Mouse (Mus musculus) heart, embryonic 14.5 days (tissue): Measurements from ENCODE around the gene Gm8300. TPM values are rescaled to one million over a fixed set of nuclear protein-coding genes. Genes with fewer than 3 reads are reported as not detected.
"Not testable (repeated sequence)": the region's sequence is repeated elsewhere in the genome, so short reads cannot be mapped to it uniquely, and the experiment has no call there.

Source experiments
- ATAC-seq: fragments of 200-750 bp; cut with Nextera tagmentation; 2 replicates; pipeline ENCODE4 v1.8.0; 2017; ENCODE audit warnings: low read depth, moderate TSS enrichment; ENCODE audit not compliant: insufficient number of reproducible peaks, insufficient read depth, low FRiP score
- H3K27ac ChIP-seq, 2 experiments: fragments of 200-500 bp in 1 of 2; fragments of 300-500 bp in 1 of 2; sonication (generic) in 1 of 2; replicated peaks in 1 of 2; 2 replicates each; pipeline ENCODE4 v1.5.1; 2012 to 2014; ENCODE audit warnings: low read depth in 2 of 2, low read length in 2 of 2, control low read depth in 1 of 2, mild to moderate bottlenecking in 1 of 2, mixed read lengths in 1 of 2; ENCODE audit not compliant: control insufficient read depth in 1 of 2, insufficient read depth in 1 of 2
- H3K27me3 ChIP-seq: fragments of 300-500 bp; sonication (generic); 2 replicates; pipeline ENCODE4 v1.6.1; 2014; ENCODE audit warnings: mild to moderate bottlenecking, low read length, control low read depth; ENCODE audit not compliant: control insufficient read depth, insufficient read depth
- H3K36me3 ChIP-seq: fragments of 300-500 bp; sonication (generic); 2 replicates; pipeline ENCODE4 v1.6.1; 2014; ENCODE audit warnings: mild to moderate bottlenecking, control low read depth, low read length, mixed read lengths; ENCODE audit not compliant: control insufficient read depth, insufficient read depth
- H3K4me1 ChIP-seq, 2 experiments: fragments of 200-500 bp in 1 of 2; fragments of 300-500 bp in 1 of 2; sonication (generic) in 1 of 2; 2 replicates each; pipeline ENCODE4 v1.6.1; 2012 to 2014; ENCODE audit warnings: low read length in 2 of 2, control low read depth in 1 of 2, mixed read lengths in 1 of 2; ENCODE audit not compliant: control insufficient read depth in 2 of 2, insufficient read depth in 2 of 2
- H3K4me2 ChIP-seq: fragments of 300-500 bp; sonication (generic); 2 replicates; pipeline ENCODE4 v1.6.1; 2014; ENCODE audit warnings: mild to moderate bottlenecking, low read length
- H3K4me3 ChIP-seq, 2 experiments: fragments of 200-500 bp in 1 of 2; fragments of 300-500 bp in 1 of 2; sonication (generic) in 1 of 2; 2 replicates each; pipeline ENCODE4 v1.5.1; 2012 to 2014; ENCODE audit warnings: low read length in 2 of 2, mild to moderate bottlenecking in 2 of 2, control low read depth in 1 of 2, low read depth in 1 of 2, moderate library complexity in 1 of 2; ENCODE audit not compliant: control insufficient read depth in 1 of 2, insufficient read depth in 1 of 2
- H3K9ac ChIP-seq: fragments of 300-500 bp; sonication (generic); 2 replicates; pipeline ENCODE4 v1.6.1; 2014; ENCODE audit warnings: mild to moderate bottlenecking, low read length
- H3K9me3 ChIP-seq: fragments of 300-500 bp; sonication (generic); 2 replicates; pipeline ENCODE4 v1.6.1; 2016; ENCODE audit warnings: low read length, control low read depth; ENCODE audit not compliant: control insufficient read depth
- WGBS: fragments of 180-500 bp; shearing (Covaris S2); extraction: QIAGEN DNeasy Blood & Tissue Kit; methylation state at CpG from one replicate; pipeline ENCODE4 v1.1.7; 2014; 5-methylcytosine and 5-hydroxymethylcytosine counted together
- polyA plus RNA-seq: library from polyadenylated mRNA; unstranded; fragments of >200 nt; fragmentation: Nextera tagmentation; extraction: Ambion mirVana; gene quantifications from 2 replicates; pipeline ENCODE4 v1.2.1, GENCODE M21; 2014

The Gm8300 gene
- not detected in 2 replicates for polyA plus RNA-seq

GRCm38 (mm10) chr12:87514016-87514415 lies at the start of gene Gm8300:
Gene Gm8300, plus strand, starts transcription at chr12:87514316.
- H3K9me3 ChIP-seq, ATAC-seq: not testable (repeated sequence)

GRCm38 (mm10) chr12:87464678-87465297 lies 49.3 kb upstream of the Gm8300 start:
- peaks cover 80% of the 10 kb centered on the region for H3K36me3 ChIP-seq
- no peak overlapping the region for H3K4me3 ChIP-seq
- no peaks in the 10 kb centered on the region for H3K9me3 ChIP-seq
- no peaks in the 10 kb centered on the region for H3K27me3 ChIP-seq
- 79% methylated on average over 6 of the region's 6 CpGs for WGBS
- no peak for ATAC-seq
- H3K9ac ChIP-seq = no peak overlapping the region
- H3K27ac ChIP-seq = no peak overlapping the region
- no peak overlapping the region for H3K4me2 ChIP-seq
- H3K4me1 ChIP-seq = no peaks in the 10 kb centered on the region

More at GRCm38 (mm10) chr12:87514016-87514415, at the start of gene Gm8300:
- not testable (repeated sequence) for H3K9ac ChIP-seq, H3K27ac ChIP-seq, H3K4me2 ChIP-seq, H3K36me3 ChIP-seq, H3K27me3 ChIP-seq, H3K4me3 ChIP-seq, H3K4me1 ChIP-seq
- WGBS = 77% methylated on average over 4 of the region's 4 CpGs

GRCm38 (mm10) chr12:87470263-87471136 lies 43.6 kb upstream of the Gm8300 start:
- H3K4me3 ChIP-seq = no peak overlapping the region; a peak in 1 of 4 replicates
- peaks cover 26% of the 10 kb centered on the region for H3K36me3 ChIP-seq
- H3K9me3 ChIP-seq = no peaks in the 10 kb centered on the region
- peak overlapping the region; percentile 85; the same call in 1 of the 2 replicates for H3K9ac ChIP-seq
- peaks cover 5 to 9% of the 10 kb centered on the region in 2 experiments for H3K4me1 ChIP-seq
- no peaks in the 10 kb centered on the region for H3K27me3 ChIP-seq
- 65% methylated on average over 7 of the region's 7 CpGs for WGBS
- peak overlapping the region; percentile 84 for H3K4me2 ChIP-seq
- H3K27ac ChIP-seq = no peak overlapping the region
- ATAC-seq = no peak

- H3K36me3 ChIP-seq = peaks cover 21% of the 10 kb centered on the region
- peaks cover 5 to 9% of the 10 kb centered on the region in 2 experiments for H3K4me1 ChIP-seq
- H3K9ac ChIP-seq = peak overlapping the region; percentile 85
- H3K27me3 ChIP-seq = no peaks in the 10 kb centered on the region
- no peak for ATAC-seq
- H3K4me3 ChIP-seq = peak overlapping the region; percentile 81 to 99
- under 1% methylated on average over 19 of the region's 19 CpGs for WGBS
- peak overlapping the region; percentile 72 to 91 for H3K27ac ChIP-seq
- no peaks in the 10 kb centered on the region for H3K9me3 ChIP-seq
- peak overlapping the region; percentile 84 for H3K4me2 ChIP-seq
These were observed 42.6 kb upstream of the Gm8300 start for GRCm38 (mm10) chr12:87471421-87471963.

GRCm38 (mm10) chr12:87471964-87472786 lies 41.9 kb upstream of the Gm8300 start, which contains the start of gene Snw1:
Gene Snw1, minus strand, starts transcription at chr12:87472274.
- peaks cover 5 to 9% of the 10 kb centered on the region in 2 experiments for H3K4me1 ChIP-seq

GRCm38 (mm10) chr12:87474756-87475155 lies 39.4 kb upstream of the Gm8300 start:
- peaks cover 5 to 9% of the 10 kb centered on the region in 2 experiments for H3K4me1 ChIP-seq
- H3K9ac ChIP-seq = no peak overlapping the region
- H3K27ac ChIP-seq = no peak overlapping the region
- 74% methylated on average over 3 of the region's 3 CpGs for WGBS
- H3K4me2 ChIP-seq = no peak overlapping the region
- no peaks in the 10 kb centered on the region for H3K27me3 ChIP-seq
- H3K36me3 ChIP-seq = 0 out of 2 replicates have a peak, but pooled peaks cover under 1% of the 10 kb centered on the region
- ATAC-seq = no peak
- no peaks in the 10 kb centered on the region for H3K9me3 ChIP-seq
- H3K4me3 ChIP-seq = no peak overlapping the region

More at GRCm38 (mm10) chr12:87471964-87472786, 41.9 kb upstream of the Gm8300 start, which contains the start of gene Snw1:
- peak within 1 kb of the TSS; percentile 84 for H3K4me2 ChIP-seq
- 3% methylated on average over 45 of the region's 45 CpGs for WGBS
- H3K27ac ChIP-seq = peak within 1 kb of the TSS; percentile 72 to 91
- peak within 1 kb of the TSS; percentile 85 for H3K9ac ChIP-seq
- peak; percentile 95 for ATAC-seq
- no peaks in the 10 kb centered on the region for H3K27me3 ChIP-seq
- H3K9me3 ChIP-seq = no peaks in the 10 kb centered on the region
- H3K4me3 ChIP-seq = peak within 1 kb of the TSS; percentile 81 to 99
- H3K36me3 ChIP-seq = peaks cover 14% of the 10 kb centered on the region

- H3K9me3 ChIP-seq, H3K27me3 ChIP-seq, H3K9ac ChIP-seq, ATAC-seq, H3K36me3 ChIP-seq, H3K4me2 ChIP-seq, H3K27ac ChIP-seq, H3K4me3 ChIP-seq, H3K4me1 ChIP-seq: not testable (repeated sequence)
- WGBS = 83% methylated on average over 5 of the region's 5 CpGs
These were observed 31.6 kb upstream of the Gm8300 start for GRCm38 (mm10) chr12:87482482-87482881.
